Mouse (Mus musculus): ENCODE measurements at regions not wholly inside any gene's neighbourhood (a gene's known extent, or its start where the extent isn't known, plus 50 kb on each side); places are given as distances from the start of the nearest gene placed in this dataset.
"Not testable (repeated sequence)": the region's sequence is repeated elsewhere in the genome, so short reads cannot be mapped to it uniquely, and the experiment has no call there.

DNA sequence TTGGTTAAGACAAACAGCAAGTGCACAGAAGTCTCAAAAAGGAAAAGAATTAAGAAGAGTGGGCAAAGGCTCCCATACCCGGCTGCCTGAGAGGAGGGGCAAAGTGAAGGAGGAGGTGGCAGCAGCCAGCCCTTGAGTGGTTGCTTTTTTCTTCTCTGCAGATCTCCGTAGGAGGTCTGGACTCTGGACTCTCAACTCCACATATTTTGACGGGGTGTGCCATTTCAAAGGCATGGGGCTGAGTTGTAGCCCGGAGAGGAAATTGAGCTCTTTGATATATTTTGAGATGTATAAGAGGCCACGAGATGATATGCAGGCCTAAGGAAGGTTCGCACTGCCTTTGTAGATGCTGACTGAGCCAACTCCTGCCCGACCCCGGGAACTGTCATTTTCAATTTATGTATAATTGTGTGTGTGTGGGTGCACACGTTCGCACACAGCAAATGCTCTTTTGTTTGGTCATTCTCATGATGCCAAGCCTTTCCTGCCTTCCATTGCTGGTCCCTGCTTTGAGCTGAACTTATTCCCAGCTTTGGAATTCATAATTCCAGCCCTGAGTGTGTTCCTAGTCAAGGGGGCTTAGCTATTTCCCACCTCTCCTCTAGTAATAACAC, 56.4 kb downstream of the Cxcr4 start:
- DNase-seq, result no peak

DNA sequence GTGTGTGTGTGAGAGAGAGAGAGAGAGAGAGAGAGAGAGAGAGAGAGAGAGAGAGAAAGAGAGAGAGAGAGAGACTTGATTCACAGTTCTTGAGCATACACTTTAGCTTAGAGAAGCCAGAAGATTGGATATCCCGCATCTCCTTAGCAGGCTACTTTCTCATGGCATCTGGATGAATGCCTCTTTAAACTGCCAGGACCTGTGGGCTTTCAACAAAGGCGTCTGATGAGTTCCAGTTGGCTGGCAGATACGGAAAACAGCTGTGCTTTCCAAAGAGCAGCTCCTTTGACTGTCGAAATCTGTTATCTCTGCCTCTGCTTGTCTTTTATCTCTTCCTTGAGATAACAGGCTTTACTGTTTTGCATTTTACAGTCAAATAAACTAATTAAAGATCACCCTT, 59.5 kb downstream of the Cxcr4 start:
- DNase-seq, result no peak

- no peak for DNase-seq
Measured at GRCm38 (mm10) chr1:128529808-128530545, 62.1 kb downstream of the Cxcr4 start.

DNA sequence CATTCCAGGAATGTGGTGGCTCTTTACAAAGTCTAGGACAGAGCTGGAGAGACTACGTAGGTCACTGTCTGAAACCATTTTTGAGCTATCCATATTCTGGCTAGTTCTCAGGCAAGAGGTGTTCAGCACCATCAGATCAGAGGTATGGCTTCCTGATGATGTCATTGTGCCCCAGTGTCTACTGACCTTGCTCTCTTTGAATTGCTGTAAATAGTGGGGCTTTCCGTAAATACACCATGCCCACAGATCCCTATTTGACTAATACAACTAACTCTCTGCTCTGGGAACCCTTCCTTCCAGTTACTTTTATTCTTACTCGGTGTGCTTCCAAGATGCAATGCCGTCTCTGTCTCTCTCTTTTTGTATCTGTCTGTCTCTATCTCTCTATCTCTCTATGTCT, 72.9 kb downstream of the Cxcr4 start:
- DNase-seq, result no peak

DNA sequence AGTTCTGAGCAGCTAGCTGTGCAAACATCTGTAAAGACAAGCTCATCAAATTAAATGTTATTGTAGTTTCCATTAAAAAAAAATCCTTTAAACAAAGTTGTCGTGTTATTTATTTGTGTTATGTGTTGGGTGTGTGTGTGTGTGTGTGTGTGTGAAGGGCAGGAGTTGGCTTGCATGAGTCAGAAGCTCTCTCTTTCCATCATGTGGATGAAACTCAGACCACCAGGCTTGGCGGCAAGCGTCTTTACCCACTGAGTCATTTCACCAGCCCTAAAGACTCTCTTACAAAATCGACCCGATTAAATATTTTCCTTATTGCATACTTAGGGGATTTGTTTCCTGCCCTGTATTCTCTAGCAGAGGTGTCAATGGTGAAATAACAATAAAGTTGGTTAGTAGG, 73.6 kb downstream of the Cxcr4 start:
- DNase-seq, result no peak

- no peak for DNase-seq
Measured at GRCm38 (mm10) chr1:128517351-128517750, 74.7 kb downstream of the Cxcr4 start.

- no peak for DNase-seq
Measured at GRCm38 (mm10) chr1:128514327-128514726, 77.8 kb downstream of the Cxcr4 start.

DNA sequence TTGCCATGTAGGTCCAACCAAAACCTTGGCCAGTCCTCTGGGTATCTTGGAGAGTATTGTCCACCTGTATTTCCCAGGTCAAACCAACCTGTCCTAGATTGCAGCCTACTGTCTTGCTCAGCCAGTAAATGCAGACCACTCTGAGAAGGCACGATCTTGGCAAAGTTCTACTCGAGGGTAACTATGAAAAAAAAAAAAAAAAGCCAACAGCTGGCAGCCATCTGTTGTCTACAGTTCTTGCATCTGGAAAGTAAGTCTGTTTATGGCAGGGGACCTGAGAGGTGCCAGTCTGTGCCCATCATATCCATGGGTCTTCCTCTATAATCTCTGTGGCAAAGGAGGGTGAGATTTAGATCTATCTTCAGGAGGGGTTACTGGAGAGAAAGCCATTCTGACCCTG, 78.2 kb downstream of the Cxcr4 start:
- DNase-seq, result no peak

DNA sequence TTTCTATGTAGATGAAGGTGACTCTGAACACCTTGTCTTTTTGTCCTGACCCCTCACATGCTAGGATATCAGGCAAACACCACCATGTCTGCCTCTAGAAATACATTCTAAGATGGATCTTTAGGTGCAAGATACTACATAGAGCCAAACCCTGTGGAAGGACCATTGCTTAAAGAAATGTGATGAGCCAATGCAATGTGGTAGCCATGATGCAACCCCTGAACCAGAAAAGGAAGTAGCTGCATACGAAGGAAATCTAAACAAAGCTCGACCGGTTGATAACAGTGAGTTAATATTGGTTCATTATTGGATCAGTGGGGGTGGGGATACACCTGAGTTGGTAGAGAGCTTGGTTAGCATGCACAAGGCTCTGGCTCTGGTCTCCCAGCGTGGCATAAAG, 78.9 kb downstream of the Cxcr4 start:
- no peak for DNase-seq

DNA sequence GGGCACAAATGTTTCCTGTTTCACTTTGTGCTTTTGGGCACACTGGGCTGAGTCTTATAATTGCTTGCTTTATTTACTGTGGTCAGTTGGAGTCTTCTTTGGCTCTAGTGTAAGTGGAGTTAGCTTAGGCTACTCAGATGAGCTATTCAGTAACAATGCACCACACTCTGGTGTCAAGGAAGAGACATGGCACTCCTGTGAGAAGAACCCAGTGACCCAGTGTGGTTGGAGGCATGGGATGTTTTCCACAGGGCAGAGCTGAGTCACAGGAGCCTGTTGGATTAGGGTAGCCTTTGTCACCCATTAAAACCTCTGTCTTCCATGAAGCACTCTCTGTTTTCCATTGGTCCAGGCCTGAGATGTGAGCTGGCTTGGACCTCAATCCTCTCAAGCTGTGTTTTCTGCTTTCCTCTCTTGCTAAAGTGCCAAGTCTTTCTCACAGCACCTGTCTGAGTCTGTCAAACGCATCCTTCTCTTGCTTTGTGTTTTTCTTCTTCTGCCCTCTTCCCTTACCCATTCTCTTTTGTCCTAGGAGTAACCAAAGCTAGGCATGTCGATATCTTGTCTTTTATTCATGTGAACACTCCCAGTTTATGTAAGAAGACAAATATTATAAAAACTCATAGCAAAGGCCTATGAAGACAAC, 83.2 kb downstream of the Cxcr4 start:
- DNase-seq, result no peak

GRCm38 (mm10) chr1:128506551-128507313, 85.4 kb downstream of the Cxcr4 start:
- no peak for DNase-seq

- DNase-seq, result no peak
Measured at GRCm38 (mm10) chr1:128504371-128504770, 87.2 kb upstream of the Dars start.

GRCm38 (mm10) chr1:128498042-128498772, 81.0 kb upstream of the Dars start:
- no peak for DNase-seq

DNA sequence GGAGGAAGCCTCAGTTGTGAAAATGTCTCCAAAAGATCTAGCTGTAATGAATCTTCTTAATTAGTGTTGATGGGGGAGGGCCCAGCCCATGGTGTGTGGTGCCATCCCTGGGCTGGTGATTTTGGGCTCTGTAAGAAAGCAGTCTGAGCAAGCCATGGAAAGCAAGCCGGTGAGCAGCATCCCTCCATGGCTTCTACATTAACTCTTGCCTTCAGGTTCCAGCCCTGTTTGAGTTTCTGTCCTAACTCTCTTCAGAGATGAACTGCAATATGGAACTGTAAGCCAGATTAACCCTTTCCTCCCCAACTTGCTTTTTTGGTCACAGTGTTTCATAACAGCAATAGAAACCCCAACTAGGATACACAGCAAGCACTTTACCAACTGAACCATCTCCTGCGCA, 75.1 kb upstream of the Dars start:
- DNase-seq, result no peak

DNA sequence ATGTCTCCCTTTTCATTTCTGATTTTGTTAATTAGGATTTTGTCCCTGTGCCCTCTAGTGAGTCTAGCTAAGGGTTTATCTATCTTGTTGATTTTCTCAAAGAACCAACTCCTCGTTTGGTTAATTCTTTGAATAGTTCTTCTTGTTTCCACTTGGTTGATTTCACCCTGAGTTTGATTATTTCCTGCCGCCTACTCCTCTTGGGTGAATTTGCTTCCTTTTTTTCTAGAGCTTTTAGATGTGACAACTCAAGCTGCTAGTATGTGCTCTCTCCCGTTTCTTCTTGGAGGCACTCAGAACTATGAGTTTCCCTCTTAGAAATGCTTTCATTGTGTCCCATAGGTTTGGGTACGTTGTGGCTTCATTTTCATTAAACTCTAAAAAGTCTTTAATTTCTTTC, 70.0 kb upstream of the Dars start:
- not testable (repeated sequence) for DNase-seq

GRCm38 (mm10) chr1:128478376-128478775, 61.2 kb upstream of the Dars start:
- no peak for DNase-seq

GRCm38 (mm10) chr1:128477653-128478052, 60.5 kb upstream of the Dars start:
- no peak for DNase-seq

GRCm38 (mm10) chr1:128472713-128473230, 55.6 kb upstream of the Dars start:
- no peak for DNase-seq

- DNase-seq, result peak; percentile 5
Measured at GRCm38 (mm10) chr1:128472022-128472712, 55.0 kb upstream of the Dars start.

GRCm38 (mm10) chr1:128470786-128471185, 53.6 kb upstream of the Dars start:
- DNase-seq, result no peak

- DNase-seq, result no peak
Measured at GRCm38 (mm10) chr1:128469054-128469453, 51.9 kb upstream of the Dars start.

Measured in cerebellum, adult 11-12 months (tissue).